In genomic region chr19:24241799-24242546, GRCm38 (mm10) we compare ENCODE assay signal across 14 mouse cellular contexts. TPM values are rescaled to one million over a fixed set of nuclear protein-coding genes. Genes with fewer than 3 reads are reported as not detected.
A peak's percentile ranks its signal among the peaks of the same experiment; 100 is the strongest.
DNase-seq lines count a peak whose midpoint lies in the region; ATAC-seq lines count a peak whose summit lies in the region.
"Had no signal": no experiment of that assay in that cellular context is flagged by ENCODE, and none has a peak within 500 bp of the region (broad histone marks: within the 10 kb centered on the region; RNA-seq: fewer than 3 reads in every experiment).

No protein-coding gene starts in this region.

- intact Hi-C loops in heart, postnatal 10 days (cut with DNase I), result no loop called here

- DNase-seq in heart, postnatal 10 days, result no peak
- peak; percentile 39 for DNase-seq in testis, postnatal 10 days (ENCODE audit: low spot score)
- no peak for DNase-seq in testis, postnatal 14 days (ENCODE audit: low spot score)
- DNase-seq in embryonic facial prominence, embryonic 14.5 days (ENCODE audit: low spot score), result peak; percentile 54
- no peak for DNase-seq in thymus, postnatal 0 days (ENCODE audit: low spot score)
- DNase-seq in frontal cortex, postnatal 14 days (ENCODE audit: low spot score in 2 of 2), result no peak
- DNase-seq: cerebellum, postnatal 36 days; layer of hippocampus, postnatal 36 days; spleen, adult 18-20 months; thymus, postnatal 36 days had no signal

- no peak overlapping the region for H3K27ac ChIP-seq in heart, embryonic 14.5 days (replicated peaks in 1 of 2; ENCODE audit: control insufficient read depth in 1 of 2, insufficient read depth in 1 of 2, low read depth in 2 of 2, low read length in 2 of 2)
- no peak overlapping the region for H3K27ac ChIP-seq in embryonic facial prominence, embryonic 14.5 days (replicated peaks; ENCODE audit: low read depth, low read length)
- no peak overlapping the region for H3K27ac ChIP-seq in hindbrain, embryonic 13.5 days
- H3K27ac ChIP-seq: forebrain, embryonic 12.5 days; liver, embryonic 14.5 days had no signal

- peak overlapping the region; percentile 19; the same call in 1 of the 2 replicates for H3K4me2 ChIP-seq in heart, embryonic 14.5 days (ENCODE audit: low read length)
- no peak overlapping the region for H3K4me2 ChIP-seq in embryonic facial prominence, embryonic 14.5 days (ENCODE audit: low read depth, low read length)
- H3K4me2 ChIP-seq in hindbrain, embryonic 13.5 days, result no peak overlapping the region
- H3K4me2 ChIP-seq: forebrain, embryonic 12.5 days had no signal

- no peaks in the 10 kb centered on the region for H3K27me3 ChIP-seq in heart, embryonic 14.5 days (ENCODE audit: control insufficient read depth, insufficient read depth, low read length)
- H3K27me3 ChIP-seq in embryonic facial prominence, embryonic 14.5 days (replicated peaks; ENCODE audit: control insufficient read depth, insufficient read depth, low read length), result no peaks in the 10 kb centered on the region
- no peaks in the 10 kb centered on the region for H3K27me3 ChIP-seq in hindbrain, embryonic 13.5 days

- ATAC-seq in heart, embryonic 14.5 days (ENCODE audit: insufficient number of reproducible peaks, insufficient read depth, low FRiP score, low read depth), result no peak
- ATAC-seq in embryonic facial prominence, embryonic 14.5 days (ENCODE audit: low read depth), result peak; percentile 41; the same call in 1 of the 2 replicates
- no peak for ATAC-seq in hindbrain, embryonic 13.5 days (ENCODE audit: low FRiP score)

- H3K9me3 ChIP-seq in heart, embryonic 14.5 days (ENCODE audit: control insufficient read depth, low read length), result no peaks in the 10 kb centered on the region
- no peaks in the 10 kb centered on the region for H3K9me3 ChIP-seq in embryonic facial prominence, embryonic 14.5 days (ENCODE audit: control insufficient read depth, low read length)
- no peaks in the 10 kb centered on the region for H3K9me3 ChIP-seq in hindbrain, embryonic 13.5 days
- H3K9me3 ChIP-seq: forebrain, embryonic 12.5 days had no signal

- no peak overlapping the region for H3K4me3 ChIP-seq in heart, embryonic 14.5 days (ENCODE audit: control insufficient read depth in 1 of 2, insufficient read depth in 1 of 2, low read depth in 1 of 2, low read length in 2 of 2)
- no peak overlapping the region for H3K4me3 ChIP-seq in embryonic facial prominence, embryonic 14.5 days (ENCODE audit: low read depth, low read length)
- H3K4me3 ChIP-seq in hindbrain, embryonic 13.5 days, result no peak overlapping the region
- H3K4me3 ChIP-seq: forebrain, embryonic 12.5 days had no signal

- H3K9ac ChIP-seq in heart, embryonic 14.5 days (ENCODE audit: low read length), result no peak overlapping the region
- no peak overlapping the region for H3K9ac ChIP-seq in embryonic facial prominence, embryonic 14.5 days (ENCODE audit: low read depth, low read length)
- no peak overlapping the region for H3K9ac ChIP-seq in hindbrain, embryonic 13.5 days
- H3K9ac ChIP-seq: forebrain, embryonic 12.5 days; liver, embryonic 14.5 days had no signal

- 26% methylated on average over 14 of the region's 14 CpGs for WGBS in heart, embryonic 14.5 days
- 25% methylated on average over 14 of the region's 14 CpGs for WGBS in embryonic facial prominence, embryonic 14.5 days
- WGBS in hindbrain, embryonic 13.5 days, result 33% methylated on average over 14 of the region's 14 CpGs

- H3K4me1 ChIP-seq in heart, embryonic 14.5 days (ENCODE audit: control insufficient read depth in 2 of 2, insufficient read depth in 2 of 2, low read length in 2 of 2), result peaks cover 7% of the 10 kb centered on the region in 2 experiments; a peak in 2 of 4 replicates
- H3K4me1 ChIP-seq in embryonic facial prominence, embryonic 14.5 days (ENCODE audit: control insufficient read depth, insufficient read depth, low read length), result peaks cover 7% of the 10 kb centered on the region; the same call in 1 of the 2 replicates
- H3K4me1 ChIP-seq in hindbrain, embryonic 13.5 days (replicated peaks), result peaks cover 7% of the 10 kb centered on the region; the same call in 1 of the 2 replicates

- no peaks in the 10 kb centered on the region for H3K36me3 ChIP-seq in heart, embryonic 14.5 days (ENCODE audit: control insufficient read depth, insufficient read depth, low read length)
- no peaks in the 10 kb centered on the region for H3K36me3 ChIP-seq in embryonic facial prominence, embryonic 14.5 days (ENCODE audit: control insufficient read depth, insufficient read depth, low read length)
- no peaks in the 10 kb centered on the region for H3K36me3 ChIP-seq in hindbrain, embryonic 13.5 days
- H3K36me3 ChIP-seq: forebrain, embryonic 12.5 days had no signal

RNA-seq across cellular contexts. Expression of gene Tjp2, which starts 17.1 kb away (rescaled TPM):
- polyA plus RNA-seq in heart, embryonic 14.5 days (2014; fragmentation: Nextera tagmentation; extraction: Ambion mirVana), result 22.7 and 23.2 TPM in 2 replicates
- total RNA-seq in heart, postnatal 10 days (2021), result 10 to 100 TPM; 28.3 to 33.3 TPM
- polyA plus RNA-seq in embryonic facial prominence, embryonic 14.5 days (2014; fragmentation: Nextera tagmentation; extraction: Ambion mirVana), result 14.7 and 16.1 TPM in 2 replicates
- 9.4 and 9.5 TPM in 2 replicates for polyA plus RNA-seq in thymus, postnatal 0 days (2015; fragmentation: Nextera tagmentation; extraction: Ambion mirVana)
- 12.1 and 12.4 TPM in 2 replicates for polyA plus RNA-seq in hindbrain, embryonic 13.5 days (2015; fragmentation: Nextera tagmentation; extraction: Ambion mirVana)

RNA-seq across cellular contexts. Expression of gene Fxn, which starts 38.4 kb away (rescaled TPM):
- polyA plus RNA-seq in heart, embryonic 14.5 days (2014; fragmentation: Nextera tagmentation; extraction: Ambion mirVana), result 60.4 and 64.6 TPM in 2 replicates
- 10 to 100 TPM; 30.9 to 31.3 TPM for total RNA-seq in heart, postnatal 10 days (2021)
- polyA plus RNA-seq in embryonic facial prominence, embryonic 14.5 days (2014; fragmentation: Nextera tagmentation; extraction: Ambion mirVana), result 38.6 and 39.4 TPM in 2 replicates
- polyA plus RNA-seq in thymus, postnatal 0 days (2015; fragmentation: Nextera tagmentation; extraction: Ambion mirVana), result 72.7 and 74.5 TPM in 2 replicates
- 39.2 and 41.9 TPM in 2 replicates for polyA plus RNA-seq in hindbrain, embryonic 13.5 days (2015; fragmentation: Nextera tagmentation; extraction: Ambion mirVana)

Comparison
In these comparisons a context has a peak if more than half of its experiments do, and no peak if none do; other contexts are left out.
1. DNase-seq: peak in testis, postnatal 10 days (single experiment) and embryonic facial prominence, embryonic 14.5 days (single experiment); none in heart, postnatal 10 days (0 of 2), testis, postnatal 14 days (single experiment), thymus, postnatal 0 days (single experiment) and frontal cortex, postnatal 14 days (0 of 2).